Mouse (Mus musculus) erythroblast, embryonic 14.5 days (primary cell): ENCODE measurements around the gene Sirt4.

Experiments
- GATA1 ChIP-seq: IDR thresholded peaks from 2 replicates; pipeline ENCODE4 v1.6.1; 2012; ENCODE audit warnings: low read length, inconsistent platforms, mixed read lengths
- TAL1 ChIP-seq: IDR thresholded peaks from 3 replicates; pipeline ENCODE4 v1.6.1; 2012; ENCODE audit warnings: low read length, inconsistent platforms, mixed read lengths

GRCm38 (mm10) chr5:115498307-115499240, 14.0 kb upstream of the Sirt4 start:
- TF ChIP-seq TAL1 (no peak), GATA1 (no peak)
